ENCODE assay signal across 18 mouse cellular contexts in genomic region chr7:37832322-37832721, GRCm38 (mm10). TPM values are rescaled to one million over a fixed set of nuclear protein-coding genes. Genes with fewer than 3 reads are reported as not detected.
DNase-seq lines count a peak whose midpoint lies in the region; ATAC-seq lines count a peak whose summit lies in the region.
"Had no signal": no experiment of that assay in that cellular context is flagged by ENCODE, and none has a peak within 500 bp of the region (broad histone marks: within the 10 kb centered on the region; RNA-seq: fewer than 3 reads in every experiment).

No protein-coding gene starts in this region.

- H3K4me2 ChIP-seq in forebrain, embryonic 14.5 days (ENCODE audit: low read length), result no peak overlapping the region
- no peak overlapping the region for H3K4me2 ChIP-seq in forebrain, embryonic 11.5 days (ENCODE audit: low read depth, low read length, severe bottlenecking)
- H3K4me2 ChIP-seq in neural tube, embryonic 12.5 days (replicated peaks), result no peak overlapping the region
- H3K4me2 ChIP-seq in hindbrain, embryonic 14.5 days (replicated peaks), result no peak overlapping the region
- H3K4me2 ChIP-seq in neural tube, embryonic 15.5 days, result no peak overlapping the region
- H3K4me2 ChIP-seq: embryonic facial prominence, embryonic 15.5 days; heart, embryonic 11.5 days; liver, embryonic 13.5 days; stomach, embryonic 15.5 days had no signal

- no peak overlapping the region for H3K4me3 ChIP-seq in forebrain, embryonic 14.5 days (ENCODE audit: low read depth, low read length)
- H3K4me3 ChIP-seq in forebrain, embryonic 11.5 days (ENCODE audit: low read depth, low read length), result no peak overlapping the region
- H3K4me3 ChIP-seq in neural tube, embryonic 12.5 days, result no peak overlapping the region
- H3K4me3 ChIP-seq in hindbrain, embryonic 14.5 days (replicated peaks; ENCODE audit: low read length), result no peak overlapping the region
- H3K4me3 ChIP-seq in neural tube, embryonic 15.5 days (replicated peaks), result no peak overlapping the region
- H3K4me3 ChIP-seq: embryonic facial prominence, embryonic 15.5 days; liver, embryonic 13.5 days; stomach, embryonic 15.5 days had no signal

- H3K27ac ChIP-seq in forebrain, embryonic 14.5 days (ENCODE audit: low read depth, low read length), result no peak overlapping the region
- no peak overlapping the region for H3K27ac ChIP-seq in forebrain, embryonic 11.5 days (ENCODE audit: low read depth, low read length)
- H3K27ac ChIP-seq in neural tube, embryonic 12.5 days, result no peak overlapping the region
- no peak overlapping the region; the same call in 1 of the 2 replicates for H3K27ac ChIP-seq in hindbrain, embryonic 14.5 days
- H3K27ac ChIP-seq in neural tube, embryonic 15.5 days (replicated peaks), result no peak overlapping the region
- H3K27ac ChIP-seq: embryonic facial prominence, embryonic 15.5 days; liver, embryonic 13.5 days; stomach, embryonic 15.5 days had no signal

- WGBS in forebrain, embryonic 14.5 days, result 48% methylated on average over 4 of the region's 4 CpGs
- WGBS in forebrain, embryonic 11.5 days, result 60% methylated on average over 4 of the region's 4 CpGs
- WGBS in neural tube, embryonic 12.5 days, result 52% methylated on average over 4 of the region's 4 CpGs
- 35% methylated on average over 4 of the region's 4 CpGs for WGBS in hindbrain, embryonic 14.5 days
- 36% methylated on average over 4 of the region's 4 CpGs for WGBS in neural tube, embryonic 15.5 days

- peaks cover 12% of the 10 kb centered on the region for H3K4me1 ChIP-seq in forebrain, embryonic 14.5 days (ENCODE audit: control insufficient read depth, insufficient read depth, low read length)
- peaks cover 2% of the 10 kb centered on the region; the same call in 1 of the 2 replicates for H3K4me1 ChIP-seq in forebrain, embryonic 11.5 days (replicated peaks; ENCODE audit: control insufficient read depth, insufficient read depth, low read length)
- peaks cover 6% of the 10 kb centered on the region; the same call in 1 of the 2 replicates for H3K4me1 ChIP-seq in neural tube, embryonic 12.5 days
- peaks cover 10% of the 10 kb centered on the region for H3K4me1 ChIP-seq in hindbrain, embryonic 14.5 days (replicated peaks; ENCODE audit: control insufficient read depth, insufficient read depth, low read length)
- H3K4me1 ChIP-seq in neural tube, embryonic 15.5 days, result peaks cover 20% of the 10 kb centered on the region
- H3K4me1 ChIP-seq: embryonic facial prominence, embryonic 15.5 days; liver, embryonic 13.5 days; stomach, embryonic 15.5 days had no signal

- no peak overlapping the region for H3K9ac ChIP-seq in forebrain, embryonic 14.5 days (ENCODE audit: low read length)
- no peak overlapping the region for H3K9ac ChIP-seq in forebrain, embryonic 11.5 days (ENCODE audit: low read length)
- no peak overlapping the region for H3K9ac ChIP-seq in neural tube, embryonic 12.5 days
- H3K9ac ChIP-seq in hindbrain, embryonic 14.5 days, result no peak overlapping the region
- no peak overlapping the region for H3K9ac ChIP-seq in neural tube, embryonic 15.5 days (replicated peaks)
- H3K9ac ChIP-seq: embryonic facial prominence, embryonic 15.5 days; liver, embryonic 13.5 days; stomach, embryonic 15.5 days had no signal

- H3K27me3 ChIP-seq in forebrain, embryonic 14.5 days (replicated peaks; ENCODE audit: control insufficient read depth, insufficient read depth, low read length), result no peaks in the 10 kb centered on the region
- H3K27me3 ChIP-seq in forebrain, embryonic 11.5 days (ENCODE audit: control insufficient read depth, insufficient read depth, low read length), result no peaks in the 10 kb centered on the region
- H3K27me3 ChIP-seq in neural tube, embryonic 12.5 days (replicated peaks), result no peaks in the 10 kb centered on the region
- no peaks in the 10 kb centered on the region for H3K27me3 ChIP-seq in hindbrain, embryonic 14.5 days (ENCODE audit: control insufficient read depth, insufficient read depth, low read length)
- no peaks in the 10 kb centered on the region for H3K27me3 ChIP-seq in neural tube, embryonic 15.5 days (replicated peaks)
- H3K27me3 ChIP-seq: embryonic facial prominence, embryonic 15.5 days; liver, embryonic 13.5 days; stomach, embryonic 15.5 days had no signal

- peak; percentile 33 for DNase-seq in forebrain, embryonic 14.5 days (ENCODE audit: low spot score)
- DNase-seq in forebrain, embryonic 11.5 days (ENCODE audit: low spot score), result no peak
- DNase-seq in neural tube, embryonic 10.5 days (ENCODE audit: extremely low spot score, low spot score), result no peak
- no peak for DNase-seq in hindbrain, embryonic 14.5 days (ENCODE audit: low spot score)
- DNase-seq in kidney, postnatal 25 days, result no peak
- DNase-seq: adrenal gland, postnatal 25 days; kidney, adult 11 months; kidney, postnatal 36 days; liver, embryonic 13.5 days; right cerebral cortex, adult 18-20 months; thymus, postnatal 14 days had no signal

- H3K36me3 ChIP-seq in forebrain, embryonic 14.5 days (ENCODE audit: control insufficient read depth, insufficient read depth, low read length), result no peaks in the 10 kb centered on the region
- H3K36me3 ChIP-seq in forebrain, embryonic 11.5 days (ENCODE audit: control insufficient read depth, insufficient read depth, low read length), result no peaks in the 10 kb centered on the region
- no peaks in the 10 kb centered on the region for H3K36me3 ChIP-seq in neural tube, embryonic 12.5 days
- no peaks in the 10 kb centered on the region for H3K36me3 ChIP-seq in hindbrain, embryonic 14.5 days (replicated peaks; ENCODE audit: control insufficient read depth, insufficient read depth)
- no peaks in the 10 kb centered on the region for H3K36me3 ChIP-seq in neural tube, embryonic 15.5 days
- H3K36me3 ChIP-seq: embryonic facial prominence, embryonic 15.5 days; G1E; liver, embryonic 13.5 days; stomach, embryonic 15.5 days had no signal

- peak; percentile 65 for ATAC-seq in forebrain, embryonic 14.5 days
- no peak for ATAC-seq in forebrain, embryonic 11.5 days (replicated peaks; ENCODE audit: low FRiP score)
- 0 out of 2 replicates have a peak, but pooled peaks have one; percentile 25 for ATAC-seq in neural tube, embryonic 12.5 days (ENCODE audit: low FRiP score, low read depth)
- ATAC-seq in hindbrain, embryonic 14.5 days (ENCODE audit: low FRiP score), result 0 out of 2 replicates have a peak, but pooled peaks have one; percentile 16
- ATAC-seq in neural tube, embryonic 15.5 days (ENCODE audit: low FRiP score), result 0 out of 2 replicates have a peak, but pooled peaks have one; percentile 23
- ATAC-seq: lung, postnatal 0 days had no signal

- no peaks in the 10 kb centered on the region for H3K9me3 ChIP-seq in forebrain, embryonic 14.5 days (replicated peaks; ENCODE audit: control insufficient read depth, low read length)
- H3K9me3 ChIP-seq in forebrain, embryonic 11.5 days (ENCODE audit: control insufficient read depth, low read length), result no peaks in the 10 kb centered on the region
- H3K9me3 ChIP-seq in neural tube, embryonic 12.5 days, result no peaks in the 10 kb centered on the region
- H3K9me3 ChIP-seq in hindbrain, embryonic 14.5 days (ENCODE audit: control insufficient read depth, low read length), result no peaks in the 10 kb centered on the region
- H3K9me3 ChIP-seq in neural tube, embryonic 15.5 days (replicated peaks), result no peaks in the 10 kb centered on the region
- H3K9me3 ChIP-seq: embryonic facial prominence, embryonic 15.5 days; liver, embryonic 13.5 days; stomach, embryonic 15.5 days had no signal

RNA-seq across cellular contexts. Expression of gene Zfp536, which starts 58.9 kb away (rescaled TPM):
- 21.8 and 26.2 TPM in 2 replicates for polyA plus RNA-seq in forebrain, embryonic 14.5 days (2014; fragmentation: Nextera tagmentation; extraction: Ambion mirVana)
- 34.4 and 41.8 TPM in 2 replicates for polyA plus RNA-seq in forebrain, embryonic 11.5 days (2014; fragmentation: Nextera tagmentation; extraction: Ambion mirVana)
- polyA plus RNA-seq in neural tube, embryonic 12.5 days (2016; fragmentation: Nextera tagmentation; extraction: Ambion mirVana), result 46.9 and 48.5 TPM in 2 replicates
- polyA plus RNA-seq in hindbrain, embryonic 14.5 days (2014; fragmentation: Nextera tagmentation; extraction: Ambion mirVana), result 35.6 and 43.0 TPM in 2 replicates
- 27.9 and 34.5 TPM in 2 replicates for polyA plus RNA-seq in neural tube, embryonic 15.5 days (2015; fragmentation: Nextera tagmentation; extraction: Ambion mirVana)
- polyA plus RNA-seq: G1E had no signal
